10 mouse cellular contexts compared by ENCODE assay signal in genomic region chr19:58118141-58118835, GRCm38 (mm10).
DNase-seq lines count a peak whose midpoint lies in the region; ATAC-seq lines count a peak whose summit lies in the region.
"Had no signal": no experiment of that assay in that cellular context is flagged by ENCODE, and none has a peak within 500 bp of the region (broad histone marks: within the 10 kb centered on the region; RNA-seq: fewer than 3 reads in every experiment).

No protein-coding gene starts in this region.

- H3K4me3 ChIP-seq in embryonic facial prominence, embryonic 14.5 days (ENCODE audit: low read depth, low read length) = no peak overlapping the region
- H3K4me3 ChIP-seq in embryonic facial prominence, embryonic 10.5 days = no peak overlapping the region
- H3K4me3 ChIP-seq: erythroblast, embryonic 14.5 days had no signal

- 87% methylated on average over 19 of the region's 19 CpGs for WGBS in embryonic facial prominence, embryonic 14.5 days
- WGBS in embryonic facial prominence, embryonic 10.5 days = 94% methylated on average over 19 of the region's 19 CpGs

- ATAC-seq in embryonic facial prominence, embryonic 14.5 days (ENCODE audit: low read depth) = no peak
- ATAC-seq in activated CD4-positive, CD25-positive, alpha-beta regulatory T cell, adult 4 months = no peak

- 0 out of 2 replicates have a peak, but pooled peaks cover 3% of the 10 kb centered on the region for H3K36me3 ChIP-seq in embryonic facial prominence, embryonic 14.5 days (ENCODE audit: control insufficient read depth, insufficient read depth, low read length)
- peaks cover 3% of the 10 kb centered on the region; the same call in 1 of the 2 replicates for H3K36me3 ChIP-seq in embryonic facial prominence, embryonic 10.5 days (replicated peaks)
- H3K36me3 ChIP-seq: G1E had no signal

- DNase-seq in embryonic facial prominence, embryonic 14.5 days (ENCODE audit: low spot score) = peak; percentile 54
- DNase-seq in embryonic facial prominence, embryonic 10.5 days (ENCODE audit: low spot score) = no peak
- DNase-seq in ovary, postnatal 36 days (ENCODE audit: low spot score) = peak; percentile 38
- DNase-seq in ovary, postnatal 10 days (ENCODE audit: low spot score) = no peak
- DNase-seq in heart, adult 9 months (ENCODE audit: low spot score in 2 of 2) = peak; percentile 10 to 27
- peak; percentile 54 to 64 for DNase-seq in left cerebral cortex, postnatal 25 days (ENCODE audit: low spot score in 2 of 2)
- DNase-seq in thymus, postnatal 0 days (ENCODE audit: low spot score) = peak; percentile 31

- intact Hi-C loops in left cerebral cortex, postnatal 25 days (cut with DNase I) = no loop called here

- H3K27ac ChIP-seq in embryonic facial prominence, embryonic 14.5 days (replicated peaks; ENCODE audit: low read depth, low read length) = no peak overlapping the region
- H3K27ac ChIP-seq in embryonic facial prominence, embryonic 10.5 days (replicated peaks) = no peak overlapping the region

- peaks cover 13% of the 10 kb centered on the region for H3K4me1 ChIP-seq in embryonic facial prominence, embryonic 14.5 days (ENCODE audit: control insufficient read depth, insufficient read depth, low read length)
- peaks cover 37% of the 10 kb centered on the region for H3K4me1 ChIP-seq in embryonic facial prominence, embryonic 10.5 days

- no peaks in the 10 kb centered on the region for H3K9me3 ChIP-seq in embryonic facial prominence, embryonic 14.5 days (ENCODE audit: control insufficient read depth, low read length)
- no peaks in the 10 kb centered on the region for H3K9me3 ChIP-seq in embryonic facial prominence, embryonic 10.5 days

- H3K27me3 ChIP-seq in embryonic facial prominence, embryonic 14.5 days (replicated peaks; ENCODE audit: control insufficient read depth, insufficient read depth, low read length) = no peaks in the 10 kb centered on the region
- no peaks in the 10 kb centered on the region; the same call in 1 of the 2 replicates for H3K27me3 ChIP-seq in embryonic facial prominence, embryonic 10.5 days (replicated peaks; ENCODE audit: low read depth, poor library complexity, severe bottlenecking)

- H3K4me2 ChIP-seq in embryonic facial prominence, embryonic 14.5 days (ENCODE audit: low read depth, low read length) = no peak overlapping the region

- no peak overlapping the region for H3K9ac ChIP-seq in embryonic facial prominence, embryonic 14.5 days (ENCODE audit: low read depth, low read length)

Comparison
In these comparisons a context has a peak if more than half of its experiments do, and no peak if none do; other contexts are left out.
1. DNase-seq: peak in embryonic facial prominence, embryonic 14.5 days (single experiment), ovary, postnatal 36 days (single experiment), heart, adult 9 months (2 of 2), left cerebral cortex, postnatal 25 days (2 of 2) and thymus, postnatal 0 days (single experiment); none in embryonic facial prominence, embryonic 10.5 days (single experiment) and ovary, postnatal 10 days (single experiment).